Mouse (Mus musculus) MEL (cell line): ENCODE data around the gene Snx32.

Source experiments
- CTCF ChIP-seq, 3 experiments: IDR thresholded peaks in 2 of 3; conservative IDR thresholded peaks in 1 of 3; 2 replicates each; pipeline ENCODE4 v1.5.1; 2011 to 2012; ENCODE audit warnings: low read length in 3 of 3, low read depth in 2 of 3, mild to moderate bottlenecking in 2 of 3, improper control_type of control experiment in 1 of 3, inconsistent platforms in 1 of 3, mixed read lengths in 1 of 3, moderate library complexity in 1 of 3; ENCODE audit not compliant: control insufficient read depth in 1 of 3, insufficient read depth in 1 of 3, poor library complexity in 1 of 3, severe bottlenecking in 1 of 3
- E2F4 ChIP-seq: IDR thresholded peaks from 2 replicates; pipeline ENCODE4 v1.6.1; 2011; ENCODE audit warnings: low read depth, low read length, improper control_type of control experiment, borderline replicate concordance
- ELF1 ChIP-seq: IDR thresholded peaks from 2 replicates; pipeline ENCODE4 v1.6.1; 2014; ENCODE audit warnings: low read depth, mild to moderate bottlenecking, inconsistent platforms, low read length, improper control_type of control experiment, moderate library complexity
- GATA1 ChIP-seq: IDR thresholded peaks from 2 replicates; pipeline ENCODE4 v1.6.1; 2011; ENCODE audit warnings: low read depth, low read length, improper control_type of control experiment
- MXI1 ChIP-seq: IDR thresholded peaks from 2 replicates; pipeline ENCODE4 v1.6.1; 2011; ENCODE audit warnings: mild to moderate bottlenecking, low read depth, low read length, improper control_type of control experiment
- MYC ChIP-seq: IDR thresholded peaks from 2 replicates; pipeline ENCODE4 v1.6.1; 2011; ENCODE audit warnings: low read depth, mild to moderate bottlenecking, low read length, improper control_type of control experiment, moderate library complexity
- NELFE ChIP-seq: IDR thresholded peaks from 2 replicates; pipeline ENCODE4 v1.6.1; 2011; ENCODE audit warnings: low read depth, low read length, improper control_type of control experiment
- POLR2A ChIP-seq, 2 experiments: IDR thresholded peaks; 2 replicates each; pipeline ENCODE4 v1.6.1; 2011 to 2012; ENCODE audit warnings: low read length in 2 of 2, mild to moderate bottlenecking in 2 of 2, control low read depth in 1 of 2, improper control_type of control experiment in 1 of 2, low read depth in 1 of 2, moderate library complexity in 1 of 2; ENCODE audit not compliant: control insufficient read depth in 1 of 2, insufficient read depth in 1 of 2, poor library complexity in 1 of 2
- POLR2AphosphoS2 ChIP-seq: IDR thresholded peaks from 2 replicates; pipeline ENCODE4 v1.6.1; 2011; ENCODE audit warnings: low read length, improper control_type of control experiment
- POLR2AphosphoS5 ChIP-seq: IDR thresholded peaks from 2 replicates; pipeline ENCODE4 v1.6.1; 2012; ENCODE audit warnings: low read depth, borderline replicate concordance, mild to moderate bottlenecking, inconsistent platforms, low read length, moderate library complexity, mixed read lengths
- SMC3 ChIP-seq: IDR thresholded peaks from 2 replicates; pipeline ENCODE4 v1.6.1; 2011; ENCODE audit warnings: low read depth, low read length, improper control_type of control experiment
- TAL1 ChIP-seq: IDR thresholded peaks from 2 replicates; pipeline ENCODE4 v1.6.1; 2012; ENCODE audit warnings: mild to moderate bottlenecking, inconsistent platforms, low read length, moderate library complexity, mixed read lengths
- USF1 ChIP-seq: IDR thresholded peaks from 2 replicates; pipeline ENCODE4 v1.6.1; 2014; ENCODE audit warnings: low read depth, mild to moderate bottlenecking, inconsistent platforms, low read length, improper control_type of control experiment, moderate library complexity
- ZC3H11A ChIP-seq: IDR thresholded peaks from 2 replicates; pipeline ENCODE4 v1.6.1; 2012; ENCODE audit warnings: low read depth, mild to moderate bottlenecking, inconsistent platforms, low read length, improper control_type of control experiment

GRCm38 (mm10) chr19:5457746-5458442 is 52.4 kb downstream of the Snx32 start, which contains the start of gene Ccdc85b:
- TF ChIP-seq GATA1 (no peak), POLR2AphosphoS2 (no peak), TAL1 (no peak), POLR2A (IDR thresholded peaks at IDR 0.05; ENCODE audit: control insufficient read depth in 1 of 2, insufficient read depth in 1 of 2, low read depth in 1 of 2, low read length in 2 of 2, poor library complexity in 1 of 2) (no peak), SMC3 (no peak), CTCF (IDR thresholded peaks at IDR 0.05 in 2 of 3, conservative IDR thresholded peaks at IDR 0.05 in 1 of 3; ENCODE audit: control insufficient read depth in 1 of 3, insufficient read depth in 1 of 3, low read depth in 2 of 3, low read length in 3 of 3, poor library complexity in 1 of 3, severe bottlenecking in 1 of 3) (no peak), ZC3H11A (no peak), USF1 (no peak), E2F4 (no peak), ELF1 (0 out of 2 replicates have a peak, but pooled peaks have one; percentile 0), POLR2AphosphoS5 (no peak), NELFE (no peak), MYC (no peak), MXI1 (no peak; the same call in 1 of the 2 replicates)
